Mouse (Mus musculus) right cerebral cortex, postnatal 4 days (tissue): ENCODE results near the gene Uncx.

ENCODE experiments used
- DNase-seq: peaks from one replicate; pipeline ENCODE4 v3.0.0-alpha.2; 2022

Gene Uncx

GRCm38 (mm10) chr5:139543650-139544270 lies 466 bp downstream of the Uncx start:
- DNase-seq: no peak

GRCm38 (mm10) chr5:139544271-139545135 lies 1.2 kb downstream of the Uncx start:
- no peak for DNase-seq

- DNase-seq: no peak
These were observed 1.9 kb downstream of the Uncx start for GRCm38 (mm10) chr5:139545221-139545620.

GRCm38 (mm10) chr5:139545673-139546335 lies 2.5 kb downstream of the Uncx start:
- no peak for DNase-seq

GRCm38 (mm10) chr5:139546336-139546770 lies 3.1 kb downstream of the Uncx start:
- no peak for DNase-seq

GRCm38 (mm10) chr5:139546771-139547420 lies 3.6 kb downstream of the Uncx start:
- no peak for DNase-seq

GRCm38 (mm10) chr5:139547421-139547931 lies 4.2 kb downstream of the Uncx start:
- DNase-seq: no peak

GRCm38 (mm10) chr5:139553446-139554273 lies 10.4 kb downstream of the Uncx start:
- DNase-seq: no peak

- no peak for DNase-seq
These were observed 11.4 kb downstream of the Uncx start for GRCm38 (mm10) chr5:139554478-139555335.

GRCm38 (mm10) chr5:139555476-139556115 lies 12.3 kb downstream of the Uncx start:
- DNase-seq: no peak

GRCm38 (mm10) chr5:139556116-139556678 lies 12.9 kb downstream of the Uncx start:
- no peak for DNase-seq

- DNase-seq: no peak
These were observed 13.8 kb downstream of the Uncx start for GRCm38 (mm10) chr5:139557079-139557478.

GRCm38 (mm10) chr5:139557531-139558467 lies 14.5 kb downstream of the Uncx start:
- no peak for DNase-seq

- no peak for DNase-seq
These were observed 15.1 kb downstream of the Uncx start for GRCm38 (mm10) chr5:139558468-139558804.

- no peak for DNase-seq
These were observed 15.8 kb downstream of the Uncx start for GRCm38 (mm10) chr5:139558917-139559660.

GRCm38 (mm10) chr5:139559782-139560181 lies 16.5 kb downstream of the Uncx start:
- no peak for DNase-seq

- no peak for DNase-seq
These were observed 18.2 kb downstream of the Uncx start for GRCm38 (mm10) chr5:139561363-139562001.

GRCm38 (mm10) chr5:139564663-139565062 lies 21.4 kb downstream of the Uncx start:
- DNase-seq: no peak
